Mouse (Mus musculus): ENCODE results near the gene Olfr56.

DNA sequence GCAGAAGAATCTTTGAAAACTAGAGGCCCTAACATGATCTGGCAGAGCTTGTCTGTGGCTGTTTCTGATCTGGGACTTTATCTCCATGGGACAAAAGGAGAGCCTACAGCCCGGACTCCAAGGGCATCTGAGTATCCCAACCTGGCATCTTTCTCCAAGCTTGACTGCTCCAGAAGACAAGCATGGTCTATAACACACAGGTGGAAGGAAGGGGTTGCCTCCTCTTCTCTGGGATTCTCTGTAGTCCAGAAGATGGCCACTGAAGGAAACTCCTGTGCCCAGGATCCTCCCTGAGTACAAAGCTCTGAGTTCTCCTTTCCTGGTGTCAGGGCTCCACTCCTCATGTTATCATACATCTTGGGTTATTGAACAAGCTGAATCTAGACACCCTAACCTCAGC, 101.9 kb downstream of the Olfr56 start:
- TF ChIP-seq CTCF (IDR thresholded peaks at IDR 0.05; ENCODE audit: insufficient read depth, low read depth, low read length) (no peak), POLR2A (IDR thresholded peaks at IDR 0.05; ENCODE audit: insufficient read depth, low read depth, low read length) (no peak)
